Mouse (Mus musculus): Measurements from ENCODE around the gene Il17c. TPM values are rescaled to one million over a fixed set of nuclear protein-coding genes. Genes with fewer than 3 reads are reported as not detected.

Il17c gene
- 0.92 and 0.97 TPM in 2 replicates for polyA plus RNA-seq (2012; rRNA removed)

- DNase-seq (ENCODE audit: low read depth) = no peak
- TF ChIP-seq POLR2A (IDR thresholded peaks at IDR 0.05; ENCODE audit: borderline replicate concordance, extremely low read depth, insufficient read depth, insufficient read length, poor library complexity, severe bottlenecking) = no peak
- no peak for TF ChIP-seq CTCF (IDR thresholded peaks at IDR 0.05; ENCODE audit: borderline replicate concordance, extremely low read depth, insufficient read depth, insufficient read length)
Measured at GRCm38 (mm10) chr8:122421376-122422070, at the start of gene Il17c. TSS of gene Il17c (plus strand) at chr8:122422020.

GRCm38 (mm10) chr8:122375320-122375719 is 46.5 kb upstream of the Il17c start:
- DNase-seq (ENCODE audit: low read depth) = no peak
- TF ChIP-seq CTCF (IDR thresholded peaks at IDR 0.05; ENCODE audit: borderline replicate concordance, extremely low read depth, insufficient read depth, insufficient read length) (no peak), POLR2A (IDR thresholded peaks at IDR 0.05; ENCODE audit: borderline replicate concordance, extremely low read depth, insufficient read depth, insufficient read length, poor library complexity, severe bottlenecking) (no peak)

GRCm38 (mm10) chr8:122375751-122376364 is 46.0 kb upstream of the Il17c start:
- no peak for DNase-seq (ENCODE audit: low read depth)

GRCm38 (mm10) chr8:122376365-122377231 is 45.2 kb upstream of the Il17c start, which contains the start of gene Zc3h18:
TSS of gene Zc3h18 (plus strand) at chr8:122376609.
- TF ChIP-seq CTCF (IDR thresholded peaks at IDR 0.05; ENCODE audit: borderline replicate concordance, extremely low read depth, insufficient read depth, insufficient read length) (0 out of 2 replicates have a peak, but pooled peaks have one; percentile 14), POLR2A (IDR thresholded peaks at IDR 0.05; ENCODE audit: borderline replicate concordance, extremely low read depth, insufficient read depth, insufficient read length, poor library complexity, severe bottlenecking) (peak; percentile 55; the same call in 1 of the 2 replicates)
- peak; percentile 100 for DNase-seq (ENCODE audit: low read depth)

More at GRCm38 (mm10) chr8:122375751-122376364, 46.0 kb upstream of the Il17c start:
- TF ChIP-seq CTCF (IDR thresholded peaks at IDR 0.05; ENCODE audit: borderline replicate concordance, extremely low read depth, insufficient read depth, insufficient read length) = no peak
- TF ChIP-seq POLR2A (IDR thresholded peaks at IDR 0.05; ENCODE audit: borderline replicate concordance, extremely low read depth, insufficient read depth, insufficient read length, poor library complexity, severe bottlenecking) = no peak

- TF ChIP-seq CTCF (IDR thresholded peaks at IDR 0.05; ENCODE audit: borderline replicate concordance, extremely low read depth, insufficient read depth, insufficient read length) (no peak), POLR2A (IDR thresholded peaks at IDR 0.05; ENCODE audit: borderline replicate concordance, extremely low read depth, insufficient read depth, insufficient read length, poor library complexity, severe bottlenecking) (no peak)
- no peak for DNase-seq (ENCODE audit: low read depth)
Measured at GRCm38 (mm10) chr8:122383039-122383438, 38.8 kb upstream of the Il17c start.

GRCm38 (mm10) chr8:122389357-122389756 is 32.5 kb upstream of the Il17c start:
- TF ChIP-seq POLR2A (IDR thresholded peaks at IDR 0.05; ENCODE audit: borderline replicate concordance, extremely low read depth, insufficient read depth, insufficient read length, poor library complexity, severe bottlenecking) (no peak), CTCF (IDR thresholded peaks at IDR 0.05; ENCODE audit: borderline replicate concordance, extremely low read depth, insufficient read depth, insufficient read length) (peak; percentile 11; the same call in 1 of the 2 replicates)
- no peak for DNase-seq (ENCODE audit: low read depth)

GRCm38 (mm10) chr8:122390758-122391157 is 31.1 kb upstream of the Il17c start:
- TF ChIP-seq CTCF (IDR thresholded peaks at IDR 0.05; ENCODE audit: borderline replicate concordance, extremely low read depth, insufficient read depth, insufficient read length) (no peak), POLR2A (IDR thresholded peaks at IDR 0.05; ENCODE audit: borderline replicate concordance, extremely low read depth, insufficient read depth, insufficient read length, poor library complexity, severe bottlenecking) (no peak)

GRCm38 (mm10) chr8:122393717-122394116 is 28.1 kb upstream of the Il17c start:
- no peak for DNase-seq (ENCODE audit: low read depth)
- TF ChIP-seq CTCF (IDR thresholded peaks at IDR 0.05; ENCODE audit: borderline replicate concordance, extremely low read depth, insufficient read depth, insufficient read length) = no peak
- TF ChIP-seq POLR2A (IDR thresholded peaks at IDR 0.05; ENCODE audit: borderline replicate concordance, extremely low read depth, insufficient read depth, insufficient read length, poor library complexity, severe bottlenecking) = no peak

More at GRCm38 (mm10) chr8:122390758-122391157, 31.1 kb upstream of the Il17c start:
- no peak for DNase-seq (ENCODE audit: low read depth)

GRCm38 (mm10) chr8:122395291-122395690 is 26.5 kb upstream of the Il17c start:
- DNase-seq (ENCODE audit: low read depth) = no peak
- TF ChIP-seq POLR2A (IDR thresholded peaks at IDR 0.05; ENCODE audit: borderline replicate concordance, extremely low read depth, insufficient read depth, insufficient read length, poor library complexity, severe bottlenecking) (no peak), CTCF (IDR thresholded peaks at IDR 0.05; ENCODE audit: borderline replicate concordance, extremely low read depth, insufficient read depth, insufficient read length) (no peak)

GRCm38 (mm10) chr8:122398186-122398585 is 23.6 kb upstream of the Il17c start:
- DNase-seq (ENCODE audit: low read depth) = no peak
- TF ChIP-seq POLR2A (IDR thresholded peaks at IDR 0.05; ENCODE audit: borderline replicate concordance, extremely low read depth, insufficient read depth, insufficient read length, poor library complexity, severe bottlenecking) (no peak), CTCF (IDR thresholded peaks at IDR 0.05; ENCODE audit: borderline replicate concordance, extremely low read depth, insufficient read depth, insufficient read length) (no peak)
